Mouse (Mus musculus): Measurements from ENCODE around the gene Gmeb1. TPM values are rescaled to one million over a fixed set of nuclear protein-coding genes. Genes with fewer than 3 reads are reported as not detected.
"Not testable (repeated sequence)": the region's sequence is repeated elsewhere in the genome, so short reads cannot be mapped to it uniquely, and the experiment has no call there.

Gene Gmeb1
- 10 to 100 TPM; 18.7 to 19.5 TPM for total RNA-seq (2021)
- long read RNA-seq, experiment 1, full-length matches to known transcripts = 3 of 5 reads
- long read RNA-seq, experiment 1, partial matches to known transcripts = 0 of 5 reads
- long read RNA-seq, experiment 1, other reads (novel, unspliced or antisense) = 2 of 5 reads
- long read RNA-seq, experiment 2, full-length matches to known transcripts = 4 of 12 reads
- long read RNA-seq, experiment 2, partial matches to known transcripts = 0 of 12 reads
- long read RNA-seq, experiment 2, other reads (novel, unspliced or antisense) = 8 of 12 reads

DNA sequence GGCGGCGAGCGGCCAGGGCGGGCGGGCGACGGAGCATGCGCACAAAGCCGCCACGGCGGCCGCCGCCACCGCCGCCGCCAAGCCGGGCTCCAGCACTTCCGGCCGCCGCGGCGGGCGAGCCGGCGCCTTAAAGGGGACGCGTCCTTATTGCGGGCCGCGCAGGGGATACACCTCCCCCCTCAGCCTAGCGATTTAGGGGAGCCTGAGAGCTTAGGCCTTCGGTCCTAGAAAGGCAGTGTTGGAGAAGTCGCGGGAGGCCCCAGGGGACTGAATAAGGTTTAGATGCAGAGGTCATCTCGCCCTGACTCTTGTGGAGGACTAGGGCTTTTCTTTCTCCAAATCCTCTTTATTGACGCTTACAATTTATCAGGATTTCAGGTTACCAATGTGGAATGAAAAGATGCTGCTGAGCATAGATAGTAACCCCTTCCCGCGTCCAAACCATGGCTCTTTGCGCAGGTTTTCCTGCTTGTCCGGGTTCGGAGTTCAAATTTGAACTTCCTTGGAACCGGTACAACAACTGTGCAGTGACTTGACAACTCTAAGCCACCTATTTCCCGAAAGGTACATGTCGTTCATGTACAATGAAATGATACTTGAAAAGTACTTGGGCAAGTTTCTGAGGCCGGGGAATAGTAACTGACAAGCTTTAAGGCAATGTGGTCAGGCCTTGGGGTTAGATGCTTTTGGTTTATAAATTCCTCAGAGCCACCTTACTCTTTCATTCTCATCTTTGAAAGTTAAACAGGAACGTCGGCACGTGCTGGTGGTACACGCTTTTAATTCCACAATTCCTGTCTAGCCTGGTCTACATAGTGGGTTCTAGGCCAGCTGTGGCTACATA, at the start of gene Gmeb1:
Gmeb1 (minus strand) TSS at position 89 of the 844 bp plus-strand sequence.
- peak; percentile 69 to 78 for DNase-seq (ENCODE audit: low spot score in 2 of 2)

DNA sequence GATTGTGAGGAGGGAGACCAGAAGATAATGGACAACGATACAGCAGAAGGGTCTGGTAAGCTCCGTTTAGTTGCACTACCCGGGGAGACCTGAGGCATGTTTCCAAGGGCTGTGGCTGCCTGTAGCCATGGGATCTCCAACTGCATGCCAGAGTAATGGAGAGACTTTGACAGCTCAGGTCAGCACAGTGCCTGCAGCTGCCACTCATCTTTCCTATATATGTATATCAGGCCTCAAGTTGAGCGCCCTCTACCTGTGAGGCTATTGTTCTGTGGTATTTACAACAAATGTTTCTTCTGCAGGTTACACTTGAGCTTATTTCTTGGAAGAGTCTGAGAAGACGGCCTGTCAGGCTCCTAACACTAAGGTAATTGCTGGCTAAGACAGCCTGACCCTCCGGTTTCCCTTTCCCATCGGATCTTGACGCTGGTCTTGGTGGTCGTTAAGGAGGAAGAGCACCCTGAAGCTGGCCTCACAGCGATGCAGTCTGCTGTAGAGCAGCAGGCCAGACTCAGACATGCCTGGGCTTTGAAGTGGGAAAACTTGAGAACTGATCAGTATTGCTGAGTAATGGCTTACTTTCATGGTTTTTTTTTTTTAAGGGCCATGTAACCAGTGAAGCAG, 48.6 kb upstream of the Gmeb1 start:
- no peak for DNase-seq (ENCODE audit: low spot score in 2 of 2)

- no peak for DNase-seq (ENCODE audit: low spot score in 2 of 2)
Observed at GRCm38 (mm10) chr4:132309140-132309848, 47.9 kb upstream of the Gmeb1 start.

GRCm38 (mm10) chr4:132308437-132309139, 47.2 kb upstream of the Gmeb1 start:
- peak; percentile 67 to 85 for DNase-seq (ENCODE audit: low spot score in 2 of 2)

DNA sequence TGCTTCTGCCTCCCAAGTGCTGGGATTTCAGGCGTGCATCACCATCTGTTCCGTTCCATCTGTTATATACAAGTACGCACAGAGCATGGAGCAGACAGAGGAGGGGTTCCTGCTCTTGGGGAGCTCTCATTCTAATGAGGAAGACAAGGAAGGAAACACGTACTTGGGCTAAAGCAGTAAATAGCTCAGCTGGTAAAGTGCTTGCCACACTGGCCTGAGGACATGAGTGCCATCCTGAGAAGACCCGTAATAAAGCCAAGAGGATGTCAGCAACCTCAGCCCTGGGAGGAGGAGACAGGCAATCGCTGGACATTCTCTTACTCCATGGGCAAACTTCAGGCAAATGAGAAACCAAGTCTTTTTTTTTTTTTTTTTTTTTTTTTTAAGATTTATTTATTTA, 44.6 kb upstream of the Gmeb1 start:
- no peak for DNase-seq (ENCODE audit: low spot score in 2 of 2)

DNA sequence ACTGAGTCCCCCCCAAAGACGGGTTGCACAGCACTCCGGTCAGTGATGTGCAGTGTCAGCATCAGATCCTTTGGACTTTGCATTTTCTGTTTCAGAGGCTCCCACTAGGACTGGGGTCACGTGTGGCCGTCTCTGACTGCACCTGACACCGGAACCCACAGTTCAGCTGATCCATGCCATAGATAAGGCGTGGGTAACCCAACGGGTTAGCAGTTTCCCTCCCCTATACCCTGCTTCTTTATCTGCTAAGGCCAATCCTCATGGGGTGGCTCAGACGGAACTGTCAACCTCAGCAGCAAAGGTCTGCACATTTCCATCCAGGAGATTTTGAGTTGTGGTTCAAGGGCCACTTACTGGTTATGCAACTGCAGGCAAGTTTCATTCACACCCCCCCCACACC, 43.9 kb upstream of the Gmeb1 start:
- no peak for DNase-seq (ENCODE audit: low spot score in 2 of 2)

DNA sequence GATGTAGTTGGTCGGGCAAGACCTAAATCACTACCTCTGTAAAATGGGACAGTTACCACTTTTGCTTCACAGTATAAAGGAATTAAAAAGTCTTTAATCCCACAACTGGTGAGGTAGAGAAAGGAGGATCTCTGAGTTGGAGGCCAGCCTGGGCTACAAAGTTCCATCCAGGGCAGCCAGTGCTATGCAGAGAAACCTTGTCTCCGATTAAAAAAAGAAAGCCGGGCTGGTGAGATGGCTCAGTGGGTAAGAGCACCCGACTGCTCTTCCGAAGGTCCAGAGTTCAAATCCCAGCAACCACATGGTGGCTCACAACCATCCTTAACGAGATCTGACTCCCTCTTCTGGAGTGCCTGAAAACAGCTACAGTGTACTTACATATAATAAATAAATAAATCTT, 42.1 kb upstream of the Gmeb1 start:
- not testable (repeated sequence) for DNase-seq (ENCODE audit: low spot score in 2 of 2)

DNA sequence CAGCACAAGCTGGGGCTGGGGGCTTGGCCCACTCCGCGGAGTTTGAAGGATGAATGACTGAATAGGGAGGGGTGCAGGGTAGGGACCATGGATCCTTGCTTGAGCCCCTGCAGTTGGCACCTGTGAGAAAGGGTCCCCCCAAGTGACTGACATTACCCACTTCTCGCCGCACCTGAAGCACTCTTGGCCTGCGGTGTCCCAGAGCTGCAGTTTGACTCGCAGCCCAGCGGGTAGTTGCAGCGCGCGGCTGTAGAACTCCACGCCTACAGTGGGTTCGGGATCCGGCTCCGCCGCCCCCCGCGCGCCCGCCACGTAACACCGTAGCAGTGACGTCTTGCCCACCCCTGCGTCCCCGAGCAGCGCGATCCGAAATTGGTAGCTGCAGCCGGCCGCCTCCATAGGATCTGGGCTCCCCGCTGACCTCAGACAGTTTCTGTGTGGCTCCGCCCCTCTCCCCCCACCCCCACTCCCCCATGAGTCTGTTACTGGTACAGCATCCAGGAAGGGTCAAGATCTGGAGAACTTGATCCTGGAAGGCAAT, 41.6 kb upstream of the Gmeb1 start, which contains the start of gene Rab42:
Rab42 (minus strand) TSS at position 447 of the 541 bp plus-strand sequence.
- DNase-seq (ENCODE audit: low spot score in 2 of 2) = peak; percentile 26 to 53

- DNase-seq (ENCODE audit: low spot score in 2 of 2) = no peak
Observed at GRCm38 (mm10) chr4:132301965-132302938, 40.9 kb upstream of the Gmeb1 start.

DNA sequence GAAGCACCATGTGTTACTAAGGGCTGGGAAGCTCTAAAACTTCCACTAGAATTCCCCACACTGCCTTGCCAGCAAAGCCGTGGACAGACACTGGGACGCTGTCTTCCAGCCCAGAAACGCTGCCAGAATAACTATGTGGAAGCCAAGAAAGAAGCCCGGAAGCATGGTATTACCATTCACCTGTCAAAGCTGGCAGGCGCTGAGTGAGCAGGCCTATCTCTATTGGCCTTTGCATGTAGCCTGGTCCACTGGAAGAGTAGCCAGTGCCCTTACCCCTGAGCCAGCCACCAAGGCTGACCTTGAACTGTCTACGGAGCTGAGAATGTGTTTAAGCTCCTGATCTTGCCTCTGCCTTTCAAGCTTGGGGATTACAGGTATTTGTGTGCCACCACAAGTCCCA, 40.1 kb upstream of the Gmeb1 start:
- DNase-seq (ENCODE audit: low spot score in 2 of 2) = peak in 1 of 2 experiments; percentile 28

GRCm38 (mm10) chr4:132299849-132300248, 38.4 kb upstream of the Gmeb1 start:
- no peak for DNase-seq (ENCODE audit: low spot score in 2 of 2)

- no peak for DNase-seq (ENCODE audit: low spot score in 2 of 2)
Observed at GRCm38 (mm10) chr4:132295696-132296390, 34.4 kb upstream of the Gmeb1 start.

- DNase-seq (ENCODE audit: low spot score in 2 of 2) = no peak
Observed at GRCm38 (mm10) chr4:132293682-132294240, 32.4 kb upstream of the Gmeb1 start.

GRCm38 (mm10) chr4:132292988-132293387, 31.6 kb upstream of the Gmeb1 start:
- DNase-seq (ENCODE audit: low spot score in 2 of 2) = peak in 1 of 2 experiments; percentile 61

DNA sequence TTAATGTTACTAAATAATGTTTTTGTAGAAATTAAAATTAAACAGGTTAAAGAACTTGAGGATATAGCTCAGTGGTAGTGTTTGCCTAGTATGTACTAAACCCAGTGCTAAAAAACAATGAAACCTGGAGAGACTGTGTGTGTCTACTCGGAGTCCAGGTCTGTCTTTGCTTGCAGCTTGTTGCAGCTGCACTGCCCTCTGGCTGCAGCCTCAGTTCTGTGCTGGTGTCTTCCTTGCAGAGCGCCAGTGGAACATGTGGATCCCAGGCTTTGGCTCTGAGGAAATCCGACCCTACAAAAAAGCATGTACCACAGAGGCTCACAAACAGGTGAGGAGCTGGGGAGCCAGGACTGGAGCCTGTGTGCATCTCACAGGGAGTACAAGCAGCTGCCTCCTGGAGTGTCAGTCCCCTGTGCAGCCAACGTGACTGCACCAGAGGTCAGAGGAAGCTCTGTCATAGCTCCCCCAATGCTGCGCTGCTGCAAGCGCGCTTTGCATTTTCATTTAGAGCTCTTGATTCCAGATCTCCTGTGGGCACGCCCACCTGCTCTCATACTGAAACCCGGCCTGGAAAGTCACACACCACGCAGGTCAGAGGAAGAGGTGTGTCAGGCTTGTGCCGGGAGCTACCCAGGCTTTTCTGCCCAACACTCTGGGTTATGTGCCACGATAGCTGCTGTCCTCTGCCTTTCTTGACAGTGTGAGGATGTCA, 30.4 kb upstream of the Gmeb1 start:
- no peak for DNase-seq (ENCODE audit: low spot score in 2 of 2)

GRCm38 (mm10) chr4:132291056-132291455, 29.7 kb upstream of the Gmeb1 start:
- no peak for DNase-seq (ENCODE audit: low spot score in 2 of 2)

- DNase-seq (ENCODE audit: low spot score in 2 of 2) = not testable (repeated sequence)
Observed at GRCm38 (mm10) chr4:132288840-132289239, 27.4 kb upstream of the Gmeb1 start.
